Mouse (Mus musculus): Measurements from ENCODE around the gene Ppp4r1. TPM values are rescaled to one million over a fixed set of nuclear protein-coding genes. Genes with fewer than 3 reads are reported as not detected.

The Ppp4r1 gene
- total and polyA plus RNA-seq, 2 experiments from 2014 or later: 24.9 to 48.6 TPM

DNA sequence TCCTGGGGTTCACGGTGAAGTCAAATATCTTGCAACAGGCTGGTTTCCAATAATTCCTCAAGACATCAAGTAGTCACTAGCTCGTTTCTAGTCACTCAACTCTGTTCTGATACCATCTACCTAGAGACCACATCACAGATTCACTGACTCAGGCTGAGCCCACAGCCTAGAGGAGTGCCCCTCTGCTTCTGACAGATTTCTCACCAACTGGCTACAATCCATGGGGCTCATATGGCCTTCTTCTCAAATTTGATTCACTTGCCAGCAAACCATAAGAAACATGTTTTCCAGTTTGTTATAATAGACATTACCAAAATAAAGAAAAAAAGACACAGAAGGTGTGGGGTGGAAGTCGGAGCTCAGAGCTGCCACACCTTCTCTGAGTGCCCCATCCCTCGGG, 40.8 kb upstream of the Ppp4r1 start:
- Histone ChIP-seq H3K36me3 (ENCODE audit: insufficient read depth, low read length) (no peaks in the 10 kb centered on the region), H3K27me3 (ENCODE audit: insufficient read depth, low read length) (no peaks in the 10 kb centered on the region), H3K27ac (no peak overlapping the region), H3K9ac (replicated peaks; ENCODE audit: low read length) (no peak overlapping the region), H3K4me1 (ENCODE audit: insufficient read depth, low read length) (peaks cover 3% of the 10 kb centered on the region; the same call in 1 of the 2 replicates), H3K4me2 (ENCODE audit: low read depth, low read length) (no peak overlapping the region), H3K9me3 (ENCODE audit: low read length) (no peaks in the 10 kb centered on the region), H3K4me3 (ENCODE audit: low read length) (no peak overlapping the region)
- DNase-seq (ENCODE audit: low spot score): no peak
- TF ChIP-seq CTCF (IDR thresholded peaks at IDR 0.05; ENCODE audit: low read depth): no peak
- WGBS: 86% methylated on average over 4 of the region's 4 CpGs
- no peak for ATAC-seq

DNA sequence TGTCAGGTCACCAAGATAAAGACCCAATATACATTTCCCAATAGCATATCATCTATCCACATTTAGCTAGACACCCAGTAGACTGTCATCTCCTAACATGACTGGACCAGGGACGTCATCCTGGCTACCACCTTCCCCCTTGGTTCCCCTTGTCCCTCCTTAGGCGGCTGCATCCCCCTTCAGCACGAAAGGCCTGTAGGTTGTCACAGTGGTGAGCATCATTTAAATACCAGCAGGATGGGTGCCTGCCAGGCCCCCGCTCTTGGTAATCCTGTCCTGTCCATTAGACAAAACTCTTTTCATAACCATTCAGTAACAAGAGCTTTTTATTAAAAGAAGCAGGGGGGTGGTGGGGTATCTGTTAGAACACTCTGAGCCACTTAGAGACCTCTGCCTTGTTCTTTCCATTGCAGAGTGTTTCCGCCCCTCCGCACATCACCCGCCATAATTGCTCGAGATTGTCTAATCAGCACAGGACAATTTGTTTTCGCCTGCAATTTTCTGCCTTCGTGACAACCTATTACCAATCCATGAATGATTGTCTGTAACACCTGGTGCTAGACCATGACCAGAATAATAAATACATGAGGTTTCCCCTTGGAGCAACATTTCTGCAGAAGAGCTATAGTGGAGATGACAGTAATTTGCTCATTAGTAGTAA, 40.0 kb upstream of the Ppp4r1 start:
- H3K4me3 ChIP-seq (ENCODE audit: low read length): no peak overlapping the region
- H3K9me3 ChIP-seq (ENCODE audit: low read length): no peaks in the 10 kb centered on the region
- peaks cover 3% of the 10 kb centered on the region; the same call in 1 of the 2 replicates for H3K4me1 ChIP-seq (ENCODE audit: insufficient read depth, low read length)
- peak overlapping the region; percentile 28; the same call in 1 of the 2 replicates for H3K27ac ChIP-seq
- H3K4me2 ChIP-seq (ENCODE audit: low read depth, low read length): no peak overlapping the region
- 32% methylated on average over 10 of the region's 10 CpGs for WGBS
- H3K36me3 ChIP-seq (ENCODE audit: insufficient read depth, low read length): no peaks in the 10 kb centered on the region
- no peak for TF ChIP-seq CTCF (IDR thresholded peaks at IDR 0.05; ENCODE audit: low read depth)
- peak; percentile 67 for ATAC-seq
- peak; percentile 46 for DNase-seq (ENCODE audit: low spot score)
- H3K27me3 ChIP-seq (ENCODE audit: insufficient read depth, low read length): no peaks in the 10 kb centered on the region
- no peak overlapping the region for H3K9ac ChIP-seq (replicated peaks; ENCODE audit: low read length)

DNA sequence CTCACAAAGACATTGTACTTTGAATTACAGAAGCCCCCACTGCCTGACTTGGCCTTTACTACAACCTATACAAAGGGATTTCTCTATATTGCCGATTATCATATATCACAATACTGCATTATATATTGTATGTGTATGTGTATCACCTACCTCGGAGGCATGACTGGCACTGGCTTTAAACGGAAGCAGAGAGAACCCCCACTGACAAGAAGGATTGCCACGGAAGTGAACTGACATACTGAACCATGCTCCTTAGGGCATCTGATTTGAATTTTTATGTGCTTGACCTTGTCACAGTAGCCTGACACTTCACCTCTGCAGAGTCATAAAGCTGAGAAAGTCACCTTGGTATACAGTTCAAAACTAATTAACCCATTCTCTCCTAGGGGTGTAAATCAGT, 39.4 kb upstream of the Ppp4r1 start:
- no peaks in the 10 kb centered on the region for H3K27me3 ChIP-seq (ENCODE audit: insufficient read depth, low read length)
- TF ChIP-seq CTCF (IDR thresholded peaks at IDR 0.05; ENCODE audit: low read depth): no peak
- ATAC-seq (0 out of 2 replicates have a peak, but pooled peaks have one; percentile 25), DNase-seq (ENCODE audit: low spot score) (no peak)
- H3K9me3 ChIP-seq (ENCODE audit: low read length): no peaks in the 10 kb centered on the region
- no peak overlapping the region for H3K9ac ChIP-seq (replicated peaks; ENCODE audit: low read length)
- peak overlapping the region; percentile 28; the same call in 1 of the 2 replicates for H3K27ac ChIP-seq
- H3K4me1 ChIP-seq (ENCODE audit: insufficient read depth, low read length): peaks cover 3% of the 10 kb centered on the region; the same call in 1 of the 2 replicates
- no peak overlapping the region for H3K4me3 ChIP-seq (ENCODE audit: low read length)
- 43% methylated on average over 4 of the region's 4 CpGs for WGBS
- H3K4me2 ChIP-seq (ENCODE audit: low read depth, low read length): no peak overlapping the region
- H3K36me3 ChIP-seq (ENCODE audit: insufficient read depth, low read length): no peaks in the 10 kb centered on the region

DNA sequence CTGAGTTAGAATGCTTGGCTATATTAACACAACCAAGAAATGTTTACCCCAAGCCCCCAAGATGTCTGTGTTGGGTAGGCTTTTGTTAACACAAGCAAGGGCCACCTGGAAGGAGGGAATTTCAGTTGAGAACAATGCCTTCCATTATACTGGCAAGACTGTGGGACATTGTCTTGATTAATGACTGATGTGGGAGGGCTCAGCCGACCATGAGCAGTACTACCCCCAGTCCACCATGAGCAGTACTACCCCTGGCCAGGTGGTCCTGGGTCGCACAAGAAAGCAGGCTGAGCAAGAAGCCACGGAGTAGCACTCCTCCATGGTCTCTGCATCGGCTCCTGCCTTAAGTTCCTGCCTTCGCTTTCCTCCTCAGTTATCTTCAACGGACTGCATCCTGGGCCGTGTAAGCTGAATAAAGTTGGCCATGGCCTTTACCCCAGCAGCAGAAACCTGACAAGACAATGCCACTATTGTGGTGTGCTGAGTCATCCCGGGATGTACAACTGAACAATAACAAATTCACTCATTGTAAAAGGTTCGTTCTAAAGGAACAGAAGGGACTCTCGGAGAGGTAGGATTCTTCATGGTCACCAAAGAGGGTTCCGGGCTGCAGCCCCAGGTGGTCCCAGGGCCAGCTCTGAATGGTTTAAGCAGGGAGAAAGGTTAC, 38.6 kb upstream of the Ppp4r1 start:
- H3K4me1 ChIP-seq (ENCODE audit: insufficient read depth, low read length): peaks cover 3% of the 10 kb centered on the region; the same call in 1 of the 2 replicates
- no peaks in the 10 kb centered on the region for H3K9me3 ChIP-seq (ENCODE audit: low read length)
- H3K27ac ChIP-seq: 0 out of 2 replicates have a peak overlapping the region, but pooled peaks have one; percentile 9
- WGBS: 68% methylated on average over 11 of the region's 11 CpGs
- no peak for DNase-seq (ENCODE audit: low spot score)
- H3K4me3 ChIP-seq (ENCODE audit: low read length): no peak overlapping the region
- ATAC-seq: no peak; the same call in 1 of the 2 replicates
- H3K4me2 ChIP-seq (ENCODE audit: low read depth, low read length): no peak overlapping the region
- H3K9ac ChIP-seq (replicated peaks; ENCODE audit: low read length): no peak overlapping the region
- no peak for TF ChIP-seq CTCF (IDR thresholded peaks at IDR 0.05; ENCODE audit: low read depth)
- no peaks in the 10 kb centered on the region for H3K36me3 ChIP-seq (ENCODE audit: insufficient read depth, low read length)
- no peaks in the 10 kb centered on the region for H3K27me3 ChIP-seq (ENCODE audit: insufficient read depth, low read length)

DNA sequence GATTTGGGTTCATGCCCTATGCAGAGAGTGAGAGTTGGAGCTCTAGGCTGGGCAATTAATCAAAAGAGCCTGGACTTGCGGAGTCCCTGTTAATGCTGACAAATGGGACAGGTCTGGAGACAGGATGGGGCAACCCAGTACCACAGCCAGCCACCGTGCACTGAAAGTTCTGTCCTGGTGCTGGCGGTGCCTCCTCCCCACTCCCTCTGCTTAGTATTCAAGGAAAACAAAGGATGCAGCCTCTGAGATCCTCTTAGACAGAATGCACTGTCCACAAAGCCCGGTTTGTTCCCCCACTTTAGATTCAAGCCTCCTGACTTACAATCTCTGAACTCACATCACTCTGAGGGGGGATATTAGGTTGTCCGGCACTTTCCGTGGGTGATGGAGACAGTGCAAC, 36.1 kb upstream of the Ppp4r1 start:
- TF ChIP-seq CTCF (IDR thresholded peaks at IDR 0.05; ENCODE audit: low read depth): no peak
- Histone ChIP-seq H3K4me2 (ENCODE audit: low read depth, low read length) (no peak overlapping the region), H3K27me3 (ENCODE audit: insufficient read depth, low read length) (no peaks in the 10 kb centered on the region), H3K27ac (no peak overlapping the region; the same call in 1 of the 2 replicates), H3K36me3 (ENCODE audit: insufficient read depth, low read length) (no peaks in the 10 kb centered on the region), H3K9me3 (ENCODE audit: low read length) (0 out of 2 replicates have a peak, but pooled peaks cover 2% of the 10 kb centered on the region), H3K9ac (replicated peaks; ENCODE audit: low read length) (no peak overlapping the region), H3K4me1 (ENCODE audit: insufficient read depth, low read length) (peaks cover 3% of the 10 kb centered on the region; the same call in 1 of the 2 replicates), H3K4me3 (ENCODE audit: low read length) (no peak overlapping the region)
- DNase-seq (ENCODE audit: low spot score) (peak; percentile 12), ATAC-seq (peak; percentile 42; the same call in 1 of the 2 replicates)
- WGBS: 49% methylated on average over 6 of the region's 6 CpGs

DNA sequence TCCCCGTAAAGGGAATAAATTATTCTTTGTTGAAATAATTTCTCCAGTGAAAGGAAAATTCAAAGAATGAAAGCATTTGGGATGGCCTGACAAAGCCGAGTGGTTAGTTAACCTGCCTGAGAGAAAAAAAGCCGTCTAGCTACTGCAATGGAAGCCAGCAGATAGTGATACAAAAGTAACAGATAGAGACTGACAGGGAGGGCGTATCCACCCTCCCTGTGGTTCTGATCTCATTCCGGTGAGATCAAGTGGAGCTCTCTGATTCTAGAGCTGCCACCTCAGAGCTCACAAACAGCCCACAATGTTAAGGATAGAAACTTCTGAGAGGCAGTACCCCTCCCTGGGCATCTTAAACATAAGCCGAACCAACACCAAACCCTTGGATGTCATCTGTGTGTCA, 33.4 kb upstream of the Ppp4r1 start:
- H3K36me3 ChIP-seq (ENCODE audit: insufficient read depth, low read length): no peaks in the 10 kb centered on the region
- no peak for TF ChIP-seq CTCF (IDR thresholded peaks at IDR 0.05; ENCODE audit: low read depth)
- DNase-seq (ENCODE audit: low spot score): no peak
- no peaks in the 10 kb centered on the region for H3K4me1 ChIP-seq (ENCODE audit: insufficient read depth, low read length)
- H3K27me3 ChIP-seq (ENCODE audit: insufficient read depth, low read length): no peaks in the 10 kb centered on the region
- ATAC-seq: no peak
- WGBS: 84% methylated on average over 6 of the region's 6 CpGs
- no peak overlapping the region for H3K4me2 ChIP-seq (ENCODE audit: low read depth, low read length)
- no peak overlapping the region for H3K9ac ChIP-seq (replicated peaks; ENCODE audit: low read length)
- H3K9me3 ChIP-seq (ENCODE audit: low read length): 0 out of 2 replicates have a peak, but pooled peaks cover 2% of the 10 kb centered on the region
- no peak overlapping the region for H3K4me3 ChIP-seq (ENCODE audit: low read length)
- H3K27ac ChIP-seq: no peak overlapping the region

Measured in hindbrain, postnatal 0 days (tissue).